In genomic region chr14:51483671-51484070, GRCm38 (mm10) we compare ENCODE assay signal across 30 mouse cellular contexts. TPM values are rescaled to one million over a fixed set of nuclear protein-coding genes. Genes with fewer than 3 reads are reported as not detected.
"Had no signal": no experiment of that assay in that cellular context is flagged by ENCODE, and none has a peak within 500 bp of the region (broad histone marks: within the 10 kb centered on the region; RNA-seq: fewer than 3 reads in every experiment).

No protein-coding gene starts in this region.

- H3K4me1 ChIP-seq: lung, embryonic 15.5 days; megakaryocyte, embryonic 14.5 days; midbrain, embryonic 13.5 days; midbrain, embryonic 15.5 days; neural tube, embryonic 13.5 days; neural tube, embryonic 15.5 days; stomach, embryonic 15.5 days had no signal

- H3K27me3 ChIP-seq: lung, embryonic 15.5 days; megakaryocyte, embryonic 14.5 days; midbrain, embryonic 13.5 days; midbrain, embryonic 15.5 days; neural tube, embryonic 13.5 days; neural tube, embryonic 15.5 days; stomach, embryonic 15.5 days had no signal

- H3K36me3 ChIP-seq: lung, embryonic 15.5 days; midbrain, embryonic 13.5 days; midbrain, embryonic 15.5 days; neural tube, embryonic 13.5 days; neural tube, embryonic 15.5 days; stomach, embryonic 15.5 days had no signal

- DNase-seq: liver, postnatal 0 days; lung, adult 2 months; lung, postnatal 14 days; lung, postnatal 36 days; retina, postnatal 1 day; right cerebral cortex, adult 18-20 months; right cerebral cortex, postnatal 25 days; right cerebral cortex, postnatal 4 days; spleen, adult 18-20 months; thymus, adult 2 months; thymus, postnatal 25 days; thymus, postnatal 4 days had no signal

- H3K9ac ChIP-seq: liver, postnatal 0 days; lung, embryonic 15.5 days; midbrain, embryonic 13.5 days; midbrain, embryonic 15.5 days; neural tube, embryonic 13.5 days; neural tube, embryonic 15.5 days; stomach, embryonic 15.5 days had no signal

- H3K27ac ChIP-seq: lung, embryonic 15.5 days; macrophage; midbrain, embryonic 13.5 days; midbrain, embryonic 15.5 days; neural tube, embryonic 13.5 days; neural tube, embryonic 15.5 days; stomach, embryonic 15.5 days; stomach, postnatal 0 days had no signal

- H3K4me3 ChIP-seq: lung, embryonic 15.5 days; megakaryocyte, embryonic 14.5 days; midbrain, embryonic 13.5 days; midbrain, embryonic 15.5 days; neural tube, embryonic 13.5 days; neural tube, embryonic 15.5 days; stomach, embryonic 15.5 days had no signal

- ATAC-seq: liver, postnatal 0 days; lung, postnatal 0 days; midbrain, embryonic 13.5 days; midbrain, embryonic 15.5 days had no signal

- H3K9me3 ChIP-seq: lung, embryonic 15.5 days; megakaryocyte, embryonic 14.5 days; midbrain, embryonic 15.5 days; neural tube, embryonic 15.5 days; stomach, embryonic 15.5 days had no signal

RNA-seq across cellular contexts. Expression of gene Vmn2r89, which starts 32.0 kb away (rescaled TPM):
- total RNA-seq: megakaryocyte progenitor cell, adult 5-6 weeks; midbrain, postnatal 0 days; monocyte, adult 5-6 weeks had no signal
- polyA plus RNA-seq: liver, postnatal 0 days; lung, adult 2 months; lung, embryonic 15.5 days; lung, postnatal 0 days; macrophage; midbrain, embryonic 11.5 days; midbrain, embryonic 13.5 days; midbrain, embryonic 15.5 days; midbrain, postnatal 0 days; neural tube, embryonic 11.5 days; neural tube, embryonic 13.5 days; neural tube, embryonic 15.5 days; small intestine, adult 2 months; stomach, embryonic 15.5 days; stomach, postnatal 0 days; testis, adult 2 months; thymus, adult 2 months; urinary bladder, adult 2 months had no signal
